Mouse (Mus musculus) cerebellum, adult (tissue): Measurements from ENCODE around the gene Erbb3.
A peak's percentile ranks its signal among the peaks of the same experiment; 100 is the strongest.
"Not testable (repeated sequence)": the region's sequence is repeated elsewhere in the genome, so short reads cannot be mapped to it uniquely, and the experiment has no call there.

Experiments used
- ATAC-seq: cut with Nextera tagmentation; 2 replicates; pipeline ENCODE4 v1.9.2; 2017; ENCODE audit warnings: mild to moderate bottlenecking, moderate library complexity, mixed read lengths; ENCODE audit not compliant: insufficient number of reproducible peaks, low FRiP score, low TSS enrichment

The Erbb3 gene

GRCm38 (mm10) chr10:128589464-128590192 is at the start of gene Erbb3:
Gene Erbb3 (minus strand): TSS chr10:128589652.
- no peak for ATAC-seq

- ATAC-seq, result no peak
These were observed 47.6 kb upstream of the Erbb3 start for GRCm38 (mm10) chr10:128637011-128637410.

GRCm38 (mm10) chr10:128636561-128636960 is 47.1 kb upstream of the Erbb3 start:
- no peak for ATAC-seq

- ATAC-seq, result no peak
These were observed 46.2 kb upstream of the Erbb3 start for GRCm38 (mm10) chr10:128635697-128636096.

- ATAC-seq, result no peak
These were observed 42.1 kb upstream of the Erbb3 start for GRCm38 (mm10) chr10:128631571-128631970.

GRCm38 (mm10) chr10:128630306-128630705 is 40.9 kb upstream of the Erbb3 start:
- ATAC-seq, result not testable (repeated sequence)

GRCm38 (mm10) chr10:128629746-128630145 is 40.3 kb upstream of the Erbb3 start:
- no peak for ATAC-seq

GRCm38 (mm10) chr10:128627398-128628317 is 38.2 kb upstream of the Erbb3 start:
- no peak for ATAC-seq

- ATAC-seq, result peak; percentile 99
These were observed 37.2 kb upstream of the Erbb3 start, which contains the start of gene Rps26 for GRCm38 (mm10) chr10:128626311-128627310. Gene Rps26 (minus strand): TSS chr10:128626747.

GRCm38 (mm10) chr10:128625287-128625894 is 35.9 kb upstream of the Erbb3 start:
- no peak for ATAC-seq

- ATAC-seq, result not testable (repeated sequence)
These were observed 33.7 kb upstream of the Erbb3 start for GRCm38 (mm10) chr10:128623106-128623613.

- no peak for ATAC-seq
These were observed 33.2 kb upstream of the Erbb3 start for GRCm38 (mm10) chr10:128622702-128623101.

GRCm38 (mm10) chr10:128621986-128622520 is 32.6 kb upstream of the Erbb3 start:
- ATAC-seq, result no peak

- no peak for ATAC-seq
These were observed 30.8 kb upstream of the Erbb3 start for GRCm38 (mm10) chr10:128620241-128620640.

GRCm38 (mm10) chr10:128619148-128619547 is 29.7 kb upstream of the Erbb3 start:
- ATAC-seq, result not testable (repeated sequence)

GRCm38 (mm10) chr10:128618570-128618969 is 29.1 kb upstream of the Erbb3 start:
- ATAC-seq, result no peak

- not testable (repeated sequence) for ATAC-seq
These were observed 26.5 kb upstream of the Erbb3 start for GRCm38 (mm10) chr10:128615798-128616448.

GRCm38 (mm10) chr10:128614934-128615333 is 25.5 kb upstream of the Erbb3 start:
- no peak for ATAC-seq

- not testable (repeated sequence) for ATAC-seq
These were observed 24.4 kb upstream of the Erbb3 start for GRCm38 (mm10) chr10:128613820-128614219.
